Mouse (Mus musculus): Measurements from ENCODE around the gene Mapk13. TPM values are rescaled to one million over a fixed set of nuclear protein-coding genes. Genes with fewer than 3 reads are reported as not detected.

Mapk13 gene
- total and polyA plus RNA-seq, 3 experiments, result 0.04 to 1.4 TPM; not detected in 1

DNA sequence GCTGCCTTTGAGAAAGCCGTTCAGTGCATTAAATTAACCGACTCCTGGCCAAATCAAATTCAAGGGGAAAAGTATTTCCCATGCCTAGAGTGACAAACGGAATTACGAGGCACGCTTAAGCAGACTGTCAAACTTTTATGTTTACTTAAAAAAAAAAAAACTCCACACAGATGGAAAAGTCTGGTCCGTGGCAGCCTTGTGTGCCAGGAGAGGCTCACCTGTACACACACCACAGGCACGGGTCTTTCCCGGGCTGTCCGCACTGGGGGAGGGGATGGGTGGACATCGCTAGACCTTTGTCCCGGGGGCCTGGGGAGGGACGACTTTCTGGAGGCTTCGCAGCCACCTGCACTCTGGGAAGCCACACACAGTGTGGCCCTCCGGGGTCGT lies 31.2 kb downstream of the Mapk13 start:
- no peaks in the 10 kb centered on the region for H3K27me3 ChIP-seq (ENCODE audit: control insufficient read depth in 1 of 2, insufficient read depth in 2 of 2, low read length in 2 of 2)
- peak overlapping the region; percentile 90 for H3K9ac ChIP-seq (ENCODE audit: control insufficient read depth, low read depth, low read length, poor library complexity, severe bottlenecking)
- H3K9me3 ChIP-seq (replicated peaks; ENCODE audit: insufficient read depth, low read length), result no peaks in the 10 kb centered on the region
- H3K4me3 ChIP-seq (ENCODE audit: control insufficient read depth in 1 of 2, insufficient read depth in 1 of 2, low read depth in 2 of 2, low read length in 2 of 2), result peak overlapping the region; percentile 61 to 93
- no peak overlapping the region for H3K27ac ChIP-seq (ENCODE audit: control insufficient read depth, low read depth, low read length)
- peak; percentile 46 for DNase-seq (ENCODE audit: low read depth, low spot score)
- H3K36me3 ChIP-seq (ENCODE audit: control insufficient read depth in 1 of 2, insufficient read depth in 2 of 2, low read length in 2 of 2), result peaks cover 0 to 44% of the 10 kb centered on the region in 2 experiments; a peak in 2 of 4 replicates
- peaks cover 11% of the 10 kb centered on the region for H3K79me2 ChIP-seq (ENCODE audit: control insufficient read depth, insufficient read depth, low read length, poor library complexity)
- TF ChIP-seq MXI1 (IDR thresholded peaks at IDR 0.05; ENCODE audit: low read depth, low read length) (peak; percentile 1; the same call in 1 of the 2 replicates), TBP (IDR thresholded peaks at IDR 0.05; ENCODE audit: low read depth, low read length) (no peak), JUND (IDR thresholded peaks at IDR 0.05; ENCODE audit: low read depth, low read length) (no peak), POLR2A (IDR thresholded peaks at IDR 0.05; ENCODE audit: control insufficient read depth in 1 of 2, insufficient read depth in 1 of 2, low read depth in 1 of 2, low read length in 2 of 2, poor library complexity in 1 of 2) (0 out of 4 replicates have a peak, but pooled peaks of 1 of the 2 experiments have one; percentile 8), TCF12 (IDR thresholded peaks at IDR 0.05; ENCODE audit: low read depth, low read length) (no peak), ZNF384 (IDR thresholded peaks at IDR 0.05; ENCODE audit: low read depth, low read length) (peak; percentile 53; the same call in 1 of the 2 replicates), BHLHE40 (IDR thresholded peaks at IDR 0.05; ENCODE audit: borderline replicate concordance, low read depth, low read length) (no peak)
- peaks cover 25 to 28% of the 10 kb centered on the region in 2 experiments for H3K4me1 ChIP-seq (ENCODE audit: control insufficient read depth in 1 of 2, insufficient read depth in 2 of 2, low read length in 2 of 2)

DNA sequence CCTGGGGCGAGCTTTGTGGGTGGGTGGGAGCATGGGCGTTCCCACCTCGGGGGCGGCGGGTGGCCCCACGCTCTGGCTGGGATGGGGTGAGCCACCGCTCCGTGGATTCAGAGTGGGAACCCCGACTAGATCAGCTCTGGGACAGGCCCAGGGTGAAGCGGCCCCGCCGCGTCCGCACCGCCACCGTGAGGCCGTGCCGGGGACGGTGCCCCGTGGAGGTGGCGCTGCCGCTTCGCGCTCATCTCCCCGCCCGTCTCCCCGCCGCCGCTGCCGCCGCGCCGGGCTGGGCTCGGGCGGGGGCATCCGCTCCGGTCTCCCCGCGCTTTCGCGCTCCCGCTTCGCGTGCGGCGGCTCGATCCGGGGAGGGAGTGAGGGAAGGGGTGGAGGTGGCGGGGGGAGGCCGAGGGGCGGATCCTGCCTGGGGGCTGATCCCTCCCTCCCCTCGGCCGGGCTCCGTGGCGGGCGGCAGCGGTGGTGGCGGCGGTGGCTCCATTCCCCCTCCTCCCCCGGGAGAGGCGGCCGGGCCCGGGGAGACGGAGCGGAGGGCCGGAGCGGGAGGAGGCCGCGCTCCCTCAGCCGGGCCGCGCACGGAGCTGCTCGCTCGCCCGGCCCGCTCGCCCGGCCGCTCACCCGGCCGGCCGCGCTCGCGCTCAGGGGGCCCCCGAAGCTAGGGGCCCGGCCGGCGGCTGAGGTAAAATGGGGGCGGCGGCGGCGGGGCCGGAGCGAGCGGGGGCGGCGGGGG lies 31.7 kb downstream of the Mapk13 start, which contains the start of gene Brpf3:
TSS of gene Brpf3 (plus strand) at position 420 of the 742 bp plus-strand sequence.
- DNase-seq (ENCODE audit: low read depth, low spot score), result peak; percentile 63
- TF ChIP-seq E2F4 (IDR thresholded peaks at IDR 0.05; ENCODE audit: borderline replicate concordance, low read depth, low read length) (no peak), POLR2AphosphoS5 (IDR thresholded peaks at IDR 0.05; ENCODE audit: borderline replicate concordance, low read depth, low read length) (no peak), UBTF (IDR thresholded peaks at IDR 0.05; ENCODE audit: borderline replicate concordance, insufficient read depth, low read depth, low read length) (0 out of 2 replicates have a peak, but pooled peaks have one; percentile 83), SMC3 (IDR thresholded peaks at IDR 0.05; ENCODE audit: low read depth, low read length) (0 out of 2 replicates have a peak, but pooled peaks have one; percentile 1), POLR2AphosphoS2 (IDR thresholded peaks at IDR 0.05; ENCODE audit: low read length) (0 out of 2 replicates have a peak, but pooled peaks have one; percentile 2), POLR2A (IDR thresholded peaks at IDR 0.05; ENCODE audit: control insufficient read depth in 1 of 2, insufficient read depth in 1 of 2, low read depth in 1 of 2, low read length in 2 of 2, poor library complexity in 1 of 2) (no peak; a peak in 2 of 4 replicates), NRF1 (IDR thresholded peaks at IDR 0.05; ENCODE audit: insufficient read depth, low read depth, low read length, poor library complexity, severe bottlenecking) (no peak), ELF1 (IDR thresholded peaks at IDR 0.05; ENCODE audit: low read depth, low read length) (no peak), MYB (IDR thresholded peaks at IDR 0.05; ENCODE audit: low read depth, low read length) (no peak), TAL1 (IDR thresholded peaks at IDR 0.05; ENCODE audit: low read length) (no peak), NELFE (IDR thresholded peaks at IDR 0.05; ENCODE audit: low read depth, low read length) (peak; percentile 24; the same call in 1 of the 2 replicates), JUND (IDR thresholded peaks at IDR 0.05; ENCODE audit: low read depth, low read length) (no peak), MAX (IDR thresholded peaks at IDR 0.05; ENCODE audit: low read length) (no peak), USF1 (IDR thresholded peaks at IDR 0.05; ENCODE audit: low read depth, low read length) (no peak), GABPA (IDR thresholded peaks at IDR 0.05; ENCODE audit: low read depth, low read length) (no peak), ZMIZ1 (IDR thresholded peaks at IDR 0.05; ENCODE audit: low read depth, low read length) (0 out of 2 replicates have a peak, but pooled peaks have one; percentile 11), EP300 (IDR thresholded peaks at IDR 0.05; ENCODE audit: low read depth in 1 of 2, low read length in 2 of 2) (no peak), ETS1 (IDR thresholded peaks at IDR 0.05; ENCODE audit: low read depth, low read length) (no peak), BHLHE40 (IDR thresholded peaks at IDR 0.05; ENCODE audit: borderline replicate concordance, low read depth, low read length) (no peak), HCFC1 (IDR thresholded peaks at IDR 0.05; ENCODE audit: low read depth, low read length) (no peak), MAZ (IDR thresholded peaks at IDR 0.05; ENCODE audit: low read depth, low read length) (peak; percentile 76; the same call in 1 of the 2 replicates), TCF12 (IDR thresholded peaks at IDR 0.05; ENCODE audit: low read depth, low read length) (peak; percentile 13; the same call in 1 of the 2 replicates), CTCF (IDR thresholded peaks at IDR 0.05 in 2 of 3, conservative IDR thresholded peaks at IDR 0.05 in 1 of 3; ENCODE audit: control insufficient read depth in 1 of 3, insufficient read depth in 1 of 3, low read depth in 2 of 3, low read length in 3 of 3, poor library complexity in 1 of 3, severe bottlenecking in 1 of 3) (peak in 2 of 3 experiments; percentile 21 to 38; a peak in 2 of 6 replicates)
- Histone ChIP-seq H3K4me3 (ENCODE audit: control insufficient read depth in 1 of 2, insufficient read depth in 1 of 2, low read depth in 2 of 2, low read length in 2 of 2) (peak within 1 kb of the TSS; percentile 91 to 93), H3K4me1 (ENCODE audit: control insufficient read depth in 1 of 2, insufficient read depth in 2 of 2, low read length in 2 of 2) (peaks cover 25 to 30% of the 10 kb centered on the region in 2 experiments), H3K27ac (ENCODE audit: control insufficient read depth, low read depth, low read length) (peak within 1 kb of the TSS; percentile 58), H3K79me2 (ENCODE audit: control insufficient read depth, insufficient read depth, low read length, poor library complexity) (peaks cover 11% of the 10 kb centered on the region), H3K9me3 (replicated peaks; ENCODE audit: insufficient read depth, low read length) (no peaks in the 10 kb centered on the region), H3K27me3 (ENCODE audit: control insufficient read depth in 1 of 2, insufficient read depth in 2 of 2, low read length in 2 of 2) (no peaks in the 10 kb centered on the region), H3K9ac (ENCODE audit: control insufficient read depth, low read depth, low read length, poor library complexity, severe bottlenecking) (peak within 1 kb of the TSS; percentile 92), H3K36me3 (ENCODE audit: control insufficient read depth in 1 of 2, insufficient read depth in 2 of 2, low read length in 2 of 2) (peaks cover 0 to 46% of the 10 kb centered on the region in 2 experiments; a peak in 2 of 4 replicates)

Data from MEL (cell line).